Mouse (Mus musculus) lung, embryonic 15.5 days (tissue): ENCODE results near the gene Birc7. TPM values are rescaled to one million over a fixed set of nuclear protein-coding genes. Genes with fewer than 3 reads are reported as not detected.
A peak's percentile ranks its signal among the peaks of the same experiment; 100 is the strongest.

ENCODE experiments used
- ATAC-seq: fragments of 200-750 bp; cut with Nextera tagmentation; 2 replicates; pipeline ENCODE4 v1.8.0; 2017; ENCODE audit warnings: moderate number of reproducible peaks, borderline replicate concordance; ENCODE audit not compliant: low FRiP score, low TSS enrichment; ENCODE audit errors: extremely low read depth
- H3K27ac ChIP-seq: fragments of 300-500 bp; sonication (generic); 2 replicates; pipeline ENCODE4 v1.5.1; 2015; ENCODE audit warnings: moderate library complexity, mild to moderate bottlenecking, inconsistent platforms
- H3K27me3 ChIP-seq: fragments of 300-500 bp; sonication (generic); 2 replicates; pipeline ENCODE4 v1.6.1; 2015; ENCODE audit warnings: inconsistent platforms
- H3K36me3 ChIP-seq: fragments of 300-500 bp; sonication (generic); 2 replicates; pipeline ENCODE4 v1.6.1; 2015; ENCODE audit warnings: inconsistent platforms
- H3K4me1 ChIP-seq: fragments of 300-500 bp; sonication (generic); 2 replicates; pipeline ENCODE4 v1.6.1; 2015; ENCODE audit warnings: inconsistent platforms
- H3K4me2 ChIP-seq: fragments of 300-500 bp; sonication (generic); 2 replicates; pipeline ENCODE4 v1.6.1; 2015; ENCODE audit warnings: inconsistent platforms, mild to moderate bottlenecking, moderate library complexity
- H3K4me3 ChIP-seq: fragments of 300-500 bp; sonication (generic); 2 replicates; pipeline ENCODE4 v1.5.1; 2015; ENCODE audit warnings: mild to moderate bottlenecking, inconsistent platforms
- H3K9ac ChIP-seq: fragments of 300-500 bp; sonication (generic); 2 replicates; pipeline ENCODE4 v1.6.1; 2015; ENCODE audit warnings: inconsistent platforms
- H3K9me3 ChIP-seq: fragments of 300-500 bp; sonication (generic); 2 replicates; pipeline ENCODE4 v1.6.1; 2016; ENCODE audit warnings: inconsistent platforms
- WGBS: fragments of 180-500 bp; shearing (Covaris S2); methylation state at CpG from one replicate; pipeline ENCODE4 v1.1.7; 2015; 5-methylcytosine and 5-hydroxymethylcytosine counted together
- microRNA-seq: library from miRNA; unstranded; fragments of <30 nt; microRNA quantifications from one replicate; pipeline ENCODE4, GENCODE M21; 2016
- polyA plus RNA-seq: library from polyadenylated mRNA; unstranded; fragments of >200 nt; fragmentation: Nextera tagmentation; extraction: Ambion mirVana; gene quantifications from 2 replicates; pipeline ENCODE4 v1.2.1, GENCODE M21; 2015

Gene Birc7
- polyA plus RNA-seq, 1 experiment from 2014 or later, result 0.12 TPM

GRCm38 (mm10) chr2:180959605-180960004, 30.8 kb downstream of the Birc7 start:
- H3K4me1 ChIP-seq, result peaks cover 30% of the 10 kb centered on the region
- H3K9ac ChIP-seq, result no peak overlapping the region
- H3K36me3 ChIP-seq, result no peaks in the 10 kb centered on the region
- no peak overlapping the region for H3K4me3 ChIP-seq
- H3K27me3 ChIP-seq, result peaks cover 20% of the 10 kb centered on the region
- ATAC-seq, result no peak
- 48% methylated on average over 7 of the region's 7 CpGs for WGBS
- peak overlapping the region; percentile 59 for H3K27ac ChIP-seq
- H3K4me2 ChIP-seq, result no peak overlapping the region
- H3K9me3 ChIP-seq, result no peaks in the 10 kb centered on the region

- peak; percentile 79 for ATAC-seq
- peaks cover 25% of the 10 kb centered on the region for H3K4me1 ChIP-seq
- peak overlapping the region; percentile 59 for H3K27ac ChIP-seq
- no peaks in the 10 kb centered on the region for H3K9me3 ChIP-seq
- H3K4me2 ChIP-seq, result no peak overlapping the region
- peaks cover 14% of the 10 kb centered on the region for H3K27me3 ChIP-seq
- H3K36me3 ChIP-seq, result no peaks in the 10 kb centered on the region
- 24% methylated on average over 3 of the region's 3 CpGs for WGBS
- H3K4me3 ChIP-seq, result no peak overlapping the region
- H3K9ac ChIP-seq, result no peak overlapping the region
These were observed 31.4 kb downstream of the Birc7 start for GRCm38 (mm10) chr2:180960187-180960586.

DNA sequence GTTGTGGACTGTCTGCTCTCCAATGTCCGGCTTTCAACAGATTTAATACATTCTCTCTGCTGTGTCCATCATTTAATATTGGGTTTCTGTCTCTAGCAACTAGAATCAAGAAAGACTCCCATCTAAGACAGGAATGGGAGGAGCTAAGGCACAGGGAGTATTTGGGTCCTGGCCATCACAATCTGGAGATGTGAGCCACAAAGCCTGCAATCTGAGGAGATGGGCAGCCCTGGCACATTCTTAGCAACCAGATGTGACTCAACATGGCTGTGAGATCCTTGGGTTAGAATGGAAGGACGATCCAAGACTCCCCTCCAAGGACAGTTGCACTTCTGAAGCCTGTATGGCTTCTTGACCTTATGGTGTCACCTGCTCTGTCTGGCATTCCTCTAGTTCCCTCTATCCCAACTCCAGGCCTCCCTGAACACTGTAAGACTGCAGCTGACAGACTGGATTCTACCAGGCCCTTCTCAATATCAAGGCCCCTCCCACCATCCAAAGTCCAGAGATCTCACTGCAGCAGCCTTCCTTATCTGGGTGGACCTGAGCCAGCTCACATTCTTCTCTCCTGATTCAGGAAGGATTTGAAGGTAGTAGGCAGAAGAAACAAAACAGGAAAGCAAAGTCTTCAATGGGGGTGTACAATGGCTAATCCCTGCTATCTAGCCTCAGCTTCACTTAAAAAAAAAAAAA, 33.9 kb downstream of the Birc7 start:
- Histone ChIP-seq H3K4me3 (no peak overlapping the region), H3K27me3 (no peaks in the 10 kb centered on the region), H3K4me2 (no peak overlapping the region), H3K27ac (no peak overlapping the region), H3K9ac (no peak overlapping the region), H3K9me3 (no peaks in the 10 kb centered on the region), H3K4me1 (peaks cover 26% of the 10 kb centered on the region), H3K36me3 (no peaks in the 10 kb centered on the region)
- WGBS, result 50% methylated on average over 2 of the region's 2 CpGs
- ATAC-seq, result no peak

GRCm38 (mm10) chr2:180963956-180964355, 35.1 kb downstream of the Birc7 start:
- ATAC-seq, result no peak
- no peaks in the 10 kb centered on the region for H3K36me3 ChIP-seq
- H3K4me2 ChIP-seq, result no peak overlapping the region
- peaks cover 38% of the 10 kb centered on the region for H3K4me1 ChIP-seq
- H3K9ac ChIP-seq, result no peak overlapping the region
- no peak overlapping the region for H3K27ac ChIP-seq
- H3K27me3 ChIP-seq, result no peaks in the 10 kb centered on the region
- 3% methylated on average over 5 of the region's 5 CpGs for WGBS
- H3K9me3 ChIP-seq, result no peaks in the 10 kb centered on the region
- no peak overlapping the region for H3K4me3 ChIP-seq

DNA sequence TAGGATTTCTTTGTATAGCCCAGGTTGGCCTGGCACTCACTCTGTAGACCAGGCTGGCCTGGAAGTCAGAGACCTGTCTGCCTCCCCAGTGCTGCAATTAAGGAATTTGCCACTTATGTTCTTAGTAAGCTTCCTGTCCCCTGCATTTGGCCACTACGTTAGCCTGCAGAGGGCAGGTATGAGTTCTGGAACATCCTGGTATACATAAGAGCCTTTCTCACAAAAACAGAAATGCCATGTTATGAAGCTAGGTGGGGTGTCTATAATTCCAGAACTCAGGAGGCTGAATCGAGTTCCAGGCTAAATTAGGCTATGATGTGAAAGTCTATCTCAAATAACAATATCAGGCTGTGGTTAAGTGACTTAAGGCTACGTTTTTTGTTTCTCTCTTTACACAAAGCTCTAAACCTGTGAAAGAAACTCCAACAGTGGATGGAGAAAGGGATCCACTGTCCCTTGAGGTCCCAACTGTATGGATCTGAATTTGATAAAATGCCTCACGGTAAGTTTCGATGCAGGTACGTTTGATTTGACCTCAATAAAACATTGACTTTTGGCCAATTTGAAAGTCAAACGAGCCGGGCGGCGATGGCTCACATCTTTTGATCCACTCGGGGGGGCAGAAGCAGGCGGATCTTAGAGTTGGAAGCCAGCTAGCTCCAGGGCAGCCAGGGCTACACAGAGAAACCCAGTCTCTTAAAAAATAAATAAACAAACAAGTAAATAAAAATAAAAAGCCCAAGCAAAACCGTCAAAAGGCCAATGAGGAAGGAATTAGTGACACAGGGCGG, 37.5 kb downstream of the Birc7 start:
- peak; percentile 15; the same call in 1 of the 2 replicates for ATAC-seq
- H3K9ac ChIP-seq, result peak overlapping the region; percentile 92
- peaks cover 17% of the 10 kb centered on the region for H3K36me3 ChIP-seq
- H3K27ac ChIP-seq, result peak overlapping the region; percentile 84
- peaks cover 35% of the 10 kb centered on the region for H3K4me1 ChIP-seq
- peak overlapping the region; percentile 64 for H3K4me2 ChIP-seq
- 10% methylated on average over 14 of the region's 14 CpGs for WGBS
- no peaks in the 10 kb centered on the region for H3K9me3 ChIP-seq
- peak overlapping the region; percentile 87 for H3K4me3 ChIP-seq
- no peaks in the 10 kb centered on the region for H3K27me3 ChIP-seq

DNA sequence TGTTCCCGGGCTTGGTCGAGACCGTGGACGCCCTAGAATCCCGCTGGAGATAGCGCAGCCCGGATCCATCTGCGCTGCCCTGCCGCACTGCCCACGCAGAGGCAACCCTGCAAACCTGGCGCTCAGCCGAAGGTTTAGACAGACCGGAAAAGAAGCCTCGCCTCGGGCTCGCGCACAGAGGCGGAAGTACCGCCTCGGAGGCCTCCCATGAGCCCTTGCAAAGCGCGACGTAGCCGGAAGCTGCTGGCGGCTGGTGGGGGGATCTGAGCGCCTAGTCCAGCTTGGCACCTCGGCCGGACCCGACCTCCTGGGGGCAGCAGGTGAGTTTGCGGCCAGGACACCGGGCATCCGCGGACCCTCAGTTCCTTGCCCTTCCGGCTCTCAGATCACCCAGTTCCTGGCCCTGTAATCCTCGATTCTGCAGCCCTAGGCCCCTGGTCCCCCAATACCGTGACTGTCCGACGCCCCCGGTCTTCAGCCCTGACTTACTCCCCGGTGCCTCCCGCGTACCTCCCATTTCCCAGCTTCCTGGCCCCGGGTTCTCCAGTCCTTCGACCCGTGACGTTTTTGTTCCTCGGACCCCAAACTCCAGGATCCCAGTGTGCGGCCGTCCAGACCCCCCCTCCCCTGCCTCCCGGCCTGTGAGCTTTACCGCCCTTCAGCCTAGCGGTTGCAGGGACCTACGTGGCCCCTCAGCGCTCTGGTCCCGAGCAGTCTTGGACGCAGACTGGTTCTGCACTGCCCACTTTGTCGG, 38.4 kb downstream of the Birc7 start, which contains the start of gene Arfgap1:
Arfgap1 (plus strand) TSS at position 216 of the 754 bp plus-strand sequence.
- Histone ChIP-seq H3K9me3 (no peaks in the 10 kb centered on the region), H3K36me3 (peaks cover 26% of the 10 kb centered on the region), H3K27me3 (no peaks in the 10 kb centered on the region), H3K4me1 (peaks cover 35% of the 10 kb centered on the region), H3K4me3 (peak within 1 kb of the TSS; percentile 87), H3K27ac (peak within 1 kb of the TSS; percentile 84), H3K4me2 (peak within 1 kb of the TSS; percentile 64), H3K9ac (peak within 1 kb of the TSS; percentile 92)
- ATAC-seq, result peak; percentile 90
- WGBS, result under 1% methylated on average over 57 of the region's 57 CpGs

GRCm38 (mm10) chr2:180981133-180981532, 52.3 kb downstream of the Birc7 start:
- H3K4me1 ChIP-seq, result no peaks in the 10 kb centered on the region
- no peak overlapping the region for H3K27ac ChIP-seq
- no peaks in the 10 kb centered on the region for H3K9me3 ChIP-seq
- peaks cover 66% of the 10 kb centered on the region for H3K36me3 ChIP-seq
- 73% methylated on average over 6 of the region's 6 CpGs for WGBS
- no peak overlapping the region for H3K9ac ChIP-seq
- ATAC-seq, result no peak
- no peak overlapping the region for H3K4me3 ChIP-seq
- no peak overlapping the region for H3K4me2 ChIP-seq
- H3K27me3 ChIP-seq, result no peaks in the 10 kb centered on the region

Small RNA genes within 50 kb of the gene (microRNA-seq; reads per million reads assigned to microRNA genes)
- not detected for gene Mir124a-3

Other genes starting within 250 kb of the Birc7 start
- 29.3 and 31.7 TPM in 2 replicates for gene Dido1, start 219.0 kb upstream of the Birc7 start, polyA plus RNA-seq
- gene Gid8, start 218.9 kb upstream of the Birc7 start, polyA plus RNA-seq, result 55.0 and 56.0 TPM in 2 replicates
- 0.72 and 1.9 TPM in 2 replicates for gene Slc17a9, start 203.8 kb upstream of the Birc7 start, polyA plus RNA-seq
- not detected in 2 replicates for gene Bhlhe23, start 152.1 kb upstream of the Birc7 start, polyA plus RNA-seq
- gene Ythdf1, start 8.1 kb upstream of the Birc7 start, polyA plus RNA-seq, result 54.7 and 58.1 TPM in 2 replicates
- 109 and 125 TPM in 2 replicates for gene Nkain4, start 25.7 kb downstream of the Birc7 start, polyA plus RNA-seq
- 97.0 and 107 TPM in 2 replicates for gene Arfgap1, start 38.2 kb downstream of the Birc7 start, polyA plus RNA-seq
- 0.38 and 0.61 TPM in 2 replicates for gene Col20a1, start 57.5 kb downstream of the Birc7 start, polyA plus RNA-seq
- gene Chrna4, start 114.5 kb downstream of the Birc7 start, polyA plus RNA-seq, result 0.41 and 0.65 TPM in 2 replicates
- 0.14 and 0.29 TPM in 2 replicates for gene Kcnq2, start 206.3 kb downstream of the Birc7 start, polyA plus RNA-seq
- 0.31 and 0.54 TPM in 2 replicates for gene Eef1a2, start 228.0 kb downstream of the Birc7 start, polyA plus RNA-seq